Mouse (Mus musculus) kidney, adult 2 months (tissue): ENCODE measurements around the gene Hs1bp3.

Experiments used
- CTCF ChIP-seq: fragments of 200-500 bp; conservative IDR thresholded peaks from 2 replicates; pipeline ENCODE4 v1.5.1; 2011; ENCODE audit warnings: low read depth, mild to moderate bottlenecking, control low read depth, low read length, moderate library complexity, mixed read lengths; ENCODE audit not compliant: insufficient read depth, insufficient read length
- POLR2A ChIP-seq: fragments of 200-500 bp; IDR thresholded peaks from one replicate; pipeline ENCODE4 v1.6.1; 2011; ENCODE audit warnings: low read depth, low read length, control low read depth

DNA sequence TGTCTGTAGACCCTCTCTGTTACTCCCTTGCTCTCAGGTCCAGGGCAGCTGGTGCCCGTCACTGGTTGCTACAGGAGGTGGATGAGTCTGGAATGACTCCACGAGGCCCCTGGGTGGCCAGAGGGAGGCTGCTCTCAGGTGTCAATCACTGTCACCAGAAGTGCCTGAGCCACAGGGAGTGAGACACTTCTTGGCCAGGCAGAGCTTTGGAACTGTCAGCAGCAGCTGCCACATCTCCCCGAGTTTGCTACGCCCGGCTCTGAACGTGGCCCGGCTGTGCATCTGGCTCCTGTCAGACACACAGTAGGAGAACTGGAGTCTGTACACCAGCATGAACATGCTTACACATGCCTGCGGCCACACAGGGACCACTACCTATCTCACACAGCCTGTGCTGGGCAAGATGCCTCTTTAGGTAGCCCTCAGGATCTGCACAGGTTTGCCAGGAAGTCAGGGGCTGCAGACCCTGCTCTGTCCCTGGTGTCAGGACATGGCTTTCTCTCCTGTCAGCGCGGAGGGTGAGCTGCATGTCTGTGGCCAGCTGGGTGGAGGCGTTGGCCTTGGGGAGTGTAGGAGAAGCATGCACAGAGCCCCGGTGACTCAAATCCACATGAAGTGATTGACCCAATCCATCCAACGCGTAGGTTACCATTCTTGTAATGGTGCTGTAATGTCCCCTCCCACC, 18.4 kb downstream of the Hs1bp3 start:
- no peak for TF ChIP-seq POLR2A
- no peak for TF ChIP-seq CTCF
